Mouse (Mus musculus) embryonic stem cell, embryonic (primary cell): ENCODE data around the gene Idh2.

Source experiments
- CTCF ChIA-PET, 4 experiments: fragments of 300-600 bp in 2 of 4; fragments of 350-600 bp in 2 of 4; sonication (Branson Sonifier 250); formaldehyde crosslinking; loops; one replicate each; lab custom pipeline; 2022; ENCODE audit warnings: inconsistent platforms in 2 of 4; lab: Charles Lee
- POLR2A ChIA-PET, 4 experiments: fragments of 300-600 bp in 2 of 4; fragments of 350-600 bp in 2 of 4; sonication (Branson Sonifier 250); formaldehyde crosslinking; loops; one replicate each; lab custom pipeline; 2022; ENCODE audit warnings: antibody characterized with exemption in 4 of 4, inconsistent platforms in 1 of 4; lab: Charles Lee

Idh2 gene

DNA sequence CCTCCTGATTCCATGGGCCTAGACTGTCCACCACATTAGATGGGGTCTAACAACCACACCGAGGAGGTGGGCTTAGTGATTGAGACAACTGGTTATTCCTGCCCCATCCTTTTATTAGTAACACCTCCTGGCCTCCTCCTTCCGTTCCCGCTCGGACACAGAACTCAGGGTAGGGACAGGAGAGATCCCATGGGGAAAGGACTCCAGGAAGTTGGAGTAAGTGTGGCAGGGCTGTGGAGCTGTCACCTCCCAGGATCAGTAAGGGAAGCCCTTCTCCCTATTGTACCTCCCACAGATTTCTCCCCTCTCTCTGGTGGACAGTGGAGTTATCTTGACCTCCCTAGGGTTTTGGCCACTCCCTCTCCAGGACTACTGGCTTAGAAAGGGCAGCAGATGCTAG, 68.2 kb downstream of the Idh2 start:
- CTCF ChIA-PET = no interaction called here
- POLR2A ChIA-PET = interaction anchor here in 3 of 4 experiments (0.5 to 30.7 kb wide), 8 partner anchors 9 to 495 kb away, joined by 3 to 515 read pairs (median 4); partner anchors contain the start of gene Zfp710 (in 1 of the 3)
